Mouse (Mus musculus) left cerebral cortex, adult 2 months (tissue): ENCODE results near the gene Top3b. TPM values are rescaled to one million over a fixed set of nuclear protein-coding genes. Genes with fewer than 3 reads are reported as not detected.
"Not testable (repeated sequence)": the region's sequence is repeated elsewhere in the genome, so short reads cannot be mapped to it uniquely, and the experiment has no call there.

Experiments used
- DNase-seq, 2 experiments: peaks; one replicate each; pipeline ENCODE4 v3.0.0; 2021 to 2022; ENCODE audit warnings: low spot score in 2 of 2, mixed read lengths in 1 of 2; ENCODE audit errors: extremely low spot score in 1 of 2
- H3K27ac ChIP-seq: fragments of 200-600 bp; 2 replicates; pipeline ENCODE4 v1.8.1; 2022
- H3K4me3 ChIP-seq: fragments of 200-600 bp; 2 replicates; pipeline ENCODE4 v1.8.1; 2022
- CTCF ChIP-seq: fragments of 200-600 bp; IDR thresholded peaks from 2 replicates; pipeline ENCODE4 v1.8.1; 2022; ENCODE audit warnings: antibody characterized with exemption, mild to moderate bottlenecking, moderate library complexity
- intact Hi-C: fragments of 180-260 bp; cut with DNase I; formaldehyde crosslinking; loops from one replicate; pipeline ENCODE4 v1.15.1; 2025
- total RNA-seq, 2 experiments: library from RNA; stranded (reverse); gene quantifications; 2 replicates each; pipeline ENCODE4 v1.2.3; 2021

Gene Top3b
- total RNA-seq, 2 experiments from 2014 or later, result 64.0 to 72.0 TPM

DNA sequence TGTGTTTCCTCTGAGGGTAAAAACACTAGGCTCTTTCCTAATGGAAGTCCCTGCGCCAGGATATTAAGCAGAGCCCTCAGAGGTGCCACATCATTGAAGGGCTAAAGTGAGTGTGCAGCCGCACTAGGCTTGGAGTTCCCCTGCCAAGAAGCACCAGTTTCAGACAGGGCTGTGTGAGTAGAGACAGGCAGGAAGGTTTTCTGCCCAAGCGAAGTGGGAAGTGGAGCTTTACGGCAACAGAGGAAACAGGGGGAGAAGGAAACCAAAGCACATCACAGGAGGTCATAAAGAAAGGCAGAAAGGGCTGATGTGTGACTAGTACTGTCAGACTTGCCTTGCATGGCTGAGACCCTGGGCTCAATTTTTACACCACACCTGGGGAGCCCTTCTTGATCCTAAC, 31.8 kb downstream of the Top3b start:
- Histone ChIP-seq H3K4me3 (no peak overlapping the region), H3K27ac (no peak overlapping the region)
- intact Hi-C loops, result loop anchor here (5.0 kb wide), 1 partner anchor 370 kb away; no protein-coding TSS in a partner anchor
- TF ChIP-seq CTCF, result no peak
- DNase-seq, result no peak

DNA sequence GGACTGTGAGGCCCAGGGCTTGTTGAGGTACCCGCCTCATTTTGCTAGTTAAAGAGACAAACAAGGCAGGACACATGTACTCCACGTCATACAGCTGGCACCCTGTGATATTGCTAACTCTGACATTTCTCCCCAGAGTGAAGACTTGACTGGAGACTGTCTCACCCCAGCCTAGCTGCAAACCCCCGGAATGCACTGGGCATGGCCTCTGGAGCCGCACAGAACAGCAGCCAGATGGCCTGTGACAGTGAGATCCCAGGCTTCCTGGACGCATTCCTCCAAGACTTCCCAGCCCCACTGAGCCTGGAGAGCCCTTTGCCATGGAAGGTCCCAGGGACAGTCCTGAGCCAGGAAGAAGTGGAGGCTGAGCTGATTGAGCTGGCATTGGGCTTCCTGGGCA, 32.7 kb downstream of the Top3b start:
- intact Hi-C loops, result loop anchor here (5.0 kb wide), 1 partner anchor 369 kb away; no protein-coding TSS in a partner anchor
- no peak for TF ChIP-seq CTCF
- Histone ChIP-seq H3K27ac (no peak overlapping the region), H3K4me3 (no peak overlapping the region)
- no peak for DNase-seq

DNA sequence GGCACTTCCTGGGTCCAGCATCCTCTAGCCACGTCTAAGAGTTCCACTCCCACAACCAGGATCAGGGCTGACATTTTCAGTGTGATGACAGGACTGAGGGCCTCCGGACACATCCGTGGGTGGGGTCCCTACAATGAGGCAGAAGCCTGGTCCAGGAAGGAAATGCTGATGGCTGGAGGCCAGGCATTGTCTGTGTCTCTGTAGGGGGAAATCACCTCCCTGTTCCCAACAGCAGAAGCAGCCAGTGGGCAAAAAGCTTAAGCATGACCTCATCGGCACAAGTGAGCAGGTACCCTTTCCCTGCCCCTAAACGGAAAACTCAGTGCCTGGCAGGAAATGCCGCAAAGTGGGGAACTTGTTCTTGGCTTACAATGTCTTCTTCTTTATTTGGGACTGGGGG, 37.3 kb downstream of the Top3b start:
- Histone ChIP-seq H3K4me3 (no peak overlapping the region), H3K27ac (peak overlapping the region; percentile 73)
- no peak for DNase-seq
- TF ChIP-seq CTCF, result no peak
- intact Hi-C loops, result no loop called here

DNA sequence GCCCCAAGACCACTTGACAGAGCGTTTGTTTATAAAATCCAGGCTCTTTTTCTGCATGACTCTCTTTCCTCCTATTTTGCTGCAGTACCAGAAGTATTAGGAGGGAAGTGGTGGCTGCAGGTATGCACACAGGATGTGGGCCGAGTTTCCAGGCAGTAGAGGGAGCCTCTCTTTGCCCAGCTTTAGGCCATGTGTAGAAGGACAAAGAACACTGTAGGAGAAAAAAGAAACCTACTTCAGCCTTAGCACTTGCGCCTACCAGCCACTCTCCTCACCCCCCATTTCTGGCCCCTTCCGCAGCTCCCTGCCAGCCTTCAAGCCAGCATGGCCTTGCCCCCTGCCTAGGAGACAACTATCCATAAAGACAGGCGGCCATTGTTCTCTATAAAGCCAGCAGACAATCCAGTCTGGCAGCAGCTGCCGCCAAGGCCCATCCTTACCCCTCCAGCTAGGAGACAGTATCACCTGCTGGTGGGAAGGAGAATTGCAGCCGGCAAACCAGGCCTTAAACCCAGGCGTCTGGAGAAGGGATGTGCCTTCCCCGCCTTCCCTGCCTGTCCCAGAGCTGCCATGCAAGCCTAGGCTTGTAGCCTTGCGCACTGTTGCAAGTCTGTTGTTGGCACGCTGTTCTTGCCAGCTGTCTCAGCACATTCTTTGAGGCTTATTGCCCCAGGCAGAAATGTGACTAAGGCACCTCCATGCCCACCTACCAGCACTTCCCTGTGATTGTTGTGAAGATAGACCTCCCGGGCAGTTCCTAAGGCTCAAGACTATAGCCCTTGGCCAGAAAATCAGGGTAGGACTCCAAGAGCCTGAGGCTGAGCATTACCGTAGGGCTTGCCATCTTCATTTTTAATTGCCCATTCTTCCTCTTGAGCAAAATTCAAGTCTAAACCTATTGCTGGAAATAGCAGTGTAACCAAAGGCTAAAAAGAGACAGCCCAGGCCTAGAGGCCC, 41.4 kb downstream of the Top3b start:
- no peak overlapping the region for H3K4me3 ChIP-seq
- intact Hi-C loops, result loop anchor here (1.0 to 5.0 kb wide), 2 partner anchors 16 to 120 kb away; partner anchors contain the start of gene Ppm1f
- DNase-seq, result peak; percentile 67 to 72
- H3K27ac ChIP-seq, result peak overlapping the region; percentile 75
- peak; percentile 98 for TF ChIP-seq CTCF

DNA sequence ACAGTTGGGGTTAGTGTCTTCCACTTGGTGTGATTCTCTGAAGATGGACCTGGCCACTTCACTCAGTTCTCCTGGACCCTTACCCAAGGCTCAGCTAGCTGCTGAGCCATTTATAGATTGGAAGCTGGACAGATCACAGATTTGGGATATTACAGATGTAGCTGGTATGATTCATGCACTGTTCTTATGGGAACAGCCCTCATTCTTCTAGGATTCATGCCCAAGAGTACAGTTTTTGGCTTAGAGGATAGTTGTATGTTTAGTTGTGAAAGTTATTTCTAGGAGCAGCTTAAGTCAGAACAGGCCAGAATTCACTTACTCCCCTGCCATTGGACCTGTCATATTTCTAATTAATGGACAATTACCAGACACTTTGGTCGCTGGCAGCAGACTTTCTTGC, 42.9 kb downstream of the Top3b start:
- TF ChIP-seq CTCF, result no peak
- intact Hi-C loops, result loop anchor here (5.0 kb wide), 1 partner anchor 119 kb away; no protein-coding TSS in a partner anchor
- no peak for DNase-seq
- H3K4me3 ChIP-seq, result no peak overlapping the region
- H3K27ac ChIP-seq, result peak overlapping the region; percentile 73

DNA sequence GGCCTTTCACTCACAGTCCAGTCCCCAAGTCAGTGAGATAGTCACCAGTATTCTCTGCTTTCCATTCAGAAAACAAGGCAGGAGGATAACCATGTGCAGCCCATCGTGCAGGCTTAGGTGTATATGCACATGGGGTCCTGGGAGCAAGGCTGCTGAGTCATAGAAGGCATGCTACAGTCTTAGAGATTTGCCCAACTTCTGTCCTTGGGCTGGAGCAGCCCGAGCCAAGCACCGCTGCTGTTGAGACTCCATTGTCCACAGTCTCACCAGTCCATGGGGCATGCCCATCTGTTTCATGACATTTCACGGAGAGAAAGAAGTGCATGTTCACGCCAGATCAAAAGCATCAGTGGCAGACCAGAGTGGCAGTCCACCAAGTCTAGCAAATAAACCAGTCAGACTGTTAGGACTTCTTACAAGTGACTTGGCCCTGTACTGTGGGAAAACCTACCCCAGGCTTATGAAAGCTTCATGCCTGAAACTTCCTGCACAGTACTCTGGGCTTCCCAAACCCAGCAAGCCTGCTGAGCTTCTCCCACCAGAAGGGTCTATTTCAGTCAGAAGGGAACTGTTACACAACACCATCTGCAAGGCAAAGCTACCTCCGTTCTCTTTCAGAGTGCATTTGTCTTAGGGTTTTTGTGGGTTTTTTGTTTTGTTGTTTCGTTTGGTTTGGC, 48.0 kb downstream of the Top3b start:
- H3K27ac ChIP-seq, result peak overlapping the region; percentile 85
- H3K4me3 ChIP-seq, result no peak overlapping the region
- no peak for TF ChIP-seq CTCF
- intact Hi-C loops, result no loop called here
- DNase-seq, result no peak

DNA sequence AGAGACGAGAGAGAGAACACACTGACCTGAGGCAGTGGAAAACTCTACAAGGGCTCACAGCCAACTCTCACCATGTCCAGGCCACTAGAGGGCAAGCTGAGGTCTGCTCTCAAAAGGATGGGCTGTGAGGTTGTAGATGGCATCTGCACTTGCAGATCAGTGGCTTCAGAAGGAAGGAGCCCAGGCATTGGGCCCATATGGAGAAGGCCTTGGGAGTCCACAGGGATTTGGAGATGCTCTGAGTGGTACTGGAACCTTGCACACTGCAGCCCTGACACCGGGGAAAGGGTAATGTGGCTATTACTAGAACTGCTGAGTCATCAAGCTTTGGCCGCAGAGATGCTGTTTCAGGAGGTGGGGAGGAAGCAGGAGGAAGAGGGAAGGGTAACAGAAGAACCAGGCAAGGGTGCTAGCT, 50.5 kb downstream of the Top3b start:
- intact Hi-C loops, result no loop called here
- DNase-seq, result no peak
- peak; percentile 53 for TF ChIP-seq CTCF
- peak overlapping the region; percentile 59; the same call in 1 of the 2 replicates for H3K27ac ChIP-seq
- H3K4me3 ChIP-seq, result no peak overlapping the region

DNA sequence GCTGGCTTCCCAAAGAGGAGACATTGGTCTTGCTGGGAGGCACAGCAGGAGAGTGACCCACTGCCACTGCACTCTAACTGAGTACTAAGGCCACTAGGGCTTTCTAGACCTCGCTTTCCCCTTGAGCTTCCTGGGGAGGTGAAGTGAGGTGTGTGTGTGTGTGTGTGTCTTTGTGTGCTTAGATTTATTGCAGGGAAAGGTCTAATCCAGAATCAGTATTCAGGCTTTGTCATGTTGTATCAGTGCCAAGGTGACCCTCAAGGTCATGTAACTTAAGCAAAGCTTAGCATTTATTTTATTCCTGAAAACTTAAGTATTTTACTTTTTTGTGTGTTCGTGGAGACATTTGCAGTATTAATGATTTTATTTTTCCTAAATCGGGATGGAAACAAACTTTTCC, 53.9 kb downstream of the Top3b start:
- no peak overlapping the region for H3K27ac ChIP-seq
- no peak for TF ChIP-seq CTCF
- no peak for DNase-seq
- H3K4me3 ChIP-seq, result no peak overlapping the region
- intact Hi-C loops, result no loop called here

DNA sequence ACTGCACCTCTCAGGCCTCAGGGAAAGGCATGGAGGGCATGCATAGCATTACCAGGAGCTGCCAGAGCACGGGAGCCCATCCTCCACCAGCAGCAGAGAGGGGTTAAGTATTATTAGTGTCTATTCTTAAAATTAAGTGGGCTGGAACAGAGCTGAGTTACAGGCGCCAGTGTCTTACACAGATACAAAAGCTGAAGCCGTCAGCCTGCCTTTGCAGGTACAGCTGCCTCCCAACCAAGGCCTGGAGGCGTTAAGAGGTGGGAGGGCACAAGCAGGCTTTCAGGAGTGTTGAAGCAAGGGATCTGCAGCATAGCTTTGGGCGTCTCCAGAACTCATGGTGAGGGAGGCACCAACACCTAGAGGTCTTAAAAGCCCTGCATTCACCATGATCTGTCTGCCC, 56.0 kb downstream of the Top3b start:
- no peak for TF ChIP-seq CTCF
- Histone ChIP-seq H3K4me3 (no peak overlapping the region), H3K27ac (peak overlapping the region; percentile 82)
- intact Hi-C loops, result loop anchor here (5.0 kb wide), 1 partner anchor 146 kb away; no protein-coding TSS in a partner anchor
- peak in 1 of 2 experiments; percentile 69 for DNase-seq

DNA sequence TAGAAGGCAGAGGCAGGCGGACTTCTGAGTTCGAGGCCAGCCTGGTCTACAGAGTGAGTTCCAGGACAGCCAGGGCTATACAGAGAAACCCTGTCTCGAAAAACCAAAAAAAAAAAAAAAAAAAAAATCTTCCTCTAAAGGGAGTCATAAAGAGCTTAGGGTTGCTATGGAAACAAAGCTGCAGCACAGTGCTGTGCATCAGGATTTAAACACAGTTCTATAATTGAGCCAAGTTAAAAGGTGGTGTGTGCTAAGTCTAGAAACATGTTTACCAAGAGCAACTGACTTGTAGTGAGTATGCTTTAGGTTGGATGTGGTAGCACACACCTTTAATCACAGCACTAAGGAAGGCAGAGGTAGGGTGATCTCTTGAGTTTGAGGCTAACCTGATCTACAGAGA, 58.4 kb downstream of the Top3b start:
- not testable (repeated sequence) for H3K4me3 ChIP-seq, DNase-seq
- peak overlapping the region; percentile 88 for H3K27ac ChIP-seq
- intact Hi-C loops, result loop anchor here (5.0 kb wide), 1 partner anchor 143 kb away; no protein-coding TSS in a partner anchor

DNA sequence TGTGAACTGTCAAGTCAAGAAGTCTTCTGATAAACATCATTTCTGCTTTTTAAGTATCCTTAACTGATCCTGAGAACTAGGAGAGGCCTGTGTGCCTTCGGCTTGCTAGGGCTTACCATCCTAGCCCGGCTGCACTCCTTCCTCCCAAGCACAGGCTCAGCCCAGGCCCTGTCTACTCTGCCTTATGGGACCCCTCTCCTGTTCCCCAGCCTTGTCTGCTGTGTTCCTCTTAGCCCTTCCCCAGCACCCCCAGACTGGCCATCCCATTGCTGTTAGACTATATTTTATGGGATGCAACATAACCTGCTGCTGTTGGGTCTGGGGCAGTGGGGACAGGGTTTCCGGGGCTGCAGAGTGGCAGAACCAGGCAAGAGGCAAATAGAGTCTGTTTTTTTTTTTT, 59.8 kb downstream of the Top3b start:
- peak overlapping the region; percentile 88 for H3K27ac ChIP-seq

More for the DNA sequence above, 59.8 kb downstream of the Top3b start:
- TF ChIP-seq CTCF, result no peak
- intact Hi-C loops, result loop anchor here (1.0 to 5.0 kb wide), 3 partner anchors 52 to 102 kb away; partner anchors contain the start of gene Mapk1
- DNase-seq, result no peak
- H3K4me3 ChIP-seq, result no peak overlapping the region
